Mouse (Mus musculus): Measurements from ENCODE around the gene Mfn2. TPM values are rescaled to one million over a fixed set of nuclear protein-coding genes. Genes with fewer than 3 reads are reported as not detected.

Mfn2 gene
- polyA plus RNA-seq, 1 experiment, result not detected

GRCm38 (mm10) chr4:147883041-147883440 lies 21.5 kb downstream of the Mfn2 start:
- whole genome bisulfite sequencing, result 67% methylated on average over 6 of the region's 6 CpGs
- Histone ChIP-seq H3K4me1 (ENCODE audit: control insufficient read depth, insufficient read depth, low read length) (no peaks in the 10 kb centered on the region), H3K4me3 (ENCODE audit: insufficient read depth, low read depth, low read length) (no peak overlapping the region), H3K27ac (ENCODE audit: insufficient read depth, low read depth, low read length) (no peak overlapping the region)
- no peak for TF ChIP-seq POLR2A (IDR thresholded peaks at IDR 0.05; ENCODE audit: insufficient read depth, low read depth, low read length)
- no peak for TF ChIP-seq CTCF (IDR thresholded peaks at IDR 0.05; ENCODE audit: insufficient read depth, low read depth, low read length)

GRCm38 (mm10) chr4:147881792-147882191 lies 22.7 kb downstream of the Mfn2 start:
- Histone ChIP-seq H3K27ac (ENCODE audit: insufficient read depth, low read depth, low read length) (no peak overlapping the region), H3K4me1 (ENCODE audit: control insufficient read depth, insufficient read depth, low read length) (no peaks in the 10 kb centered on the region), H3K4me3 (ENCODE audit: insufficient read depth, low read depth, low read length) (no peak overlapping the region)
- TF ChIP-seq CTCF (IDR thresholded peaks at IDR 0.05; ENCODE audit: insufficient read depth, low read depth, low read length), result no peak
- TF ChIP-seq POLR2A (IDR thresholded peaks at IDR 0.05; ENCODE audit: insufficient read depth, low read depth, low read length), result no peak
- WGBS, result 92% methylated on average over 7 of the region's 7 CpGs

GRCm38 (mm10) chr4:147879865-147880264 lies 24.6 kb downstream of the Mfn2 start:
- Histone ChIP-seq H3K4me3 (ENCODE audit: insufficient read depth, low read depth, low read length) (no peak overlapping the region), H3K4me1 (ENCODE audit: control insufficient read depth, insufficient read depth, low read length) (no peaks in the 10 kb centered on the region), H3K27ac (ENCODE audit: insufficient read depth, low read depth, low read length) (no peak overlapping the region)
- WGBS, result 64% methylated on average over 5 of the region's 5 CpGs
- TF ChIP-seq CTCF (IDR thresholded peaks at IDR 0.05; ENCODE audit: insufficient read depth, low read depth, low read length), result no peak
- no peak for TF ChIP-seq POLR2A (IDR thresholded peaks at IDR 0.05; ENCODE audit: insufficient read depth, low read depth, low read length)

DNA sequence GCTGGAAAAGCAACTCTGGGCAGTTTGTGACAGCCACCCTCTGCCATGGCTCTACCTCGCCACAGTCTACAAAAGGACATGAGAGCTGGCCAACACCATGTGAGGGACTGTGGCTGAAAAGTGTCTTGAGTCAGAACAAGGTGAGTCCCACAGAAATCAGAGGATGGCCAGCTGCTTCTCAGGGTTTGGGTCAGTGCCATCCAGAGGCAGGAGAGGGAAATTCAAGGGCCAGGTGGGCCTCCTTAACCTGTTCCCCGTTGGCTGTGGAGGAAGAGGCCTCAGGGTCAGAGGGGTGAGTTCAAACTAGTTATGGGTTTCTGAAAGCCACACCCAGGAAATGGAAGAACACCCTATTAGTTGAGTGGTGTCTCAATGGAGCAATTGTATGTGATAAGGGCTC lies 25.0 kb downstream of the Mfn2 start:
- TF ChIP-seq POLR2A (IDR thresholded peaks at IDR 0.05; ENCODE audit: insufficient read depth, low read depth, low read length) (no peak), CTCF (IDR thresholded peaks at IDR 0.05; ENCODE audit: insufficient read depth, low read depth, low read length) (no peak)
- Histone ChIP-seq H3K27ac (ENCODE audit: insufficient read depth, low read depth, low read length) (no peak overlapping the region), H3K4me3 (ENCODE audit: insufficient read depth, low read depth, low read length) (no peak overlapping the region), H3K4me1 (ENCODE audit: control insufficient read depth, insufficient read depth, low read length) (no peaks in the 10 kb centered on the region)
- WGBS, result 76% methylated on average over 2 of the region's 2 CpGs

- H3K4me1 ChIP-seq (ENCODE audit: control insufficient read depth, insufficient read depth, low read length), result no peaks in the 10 kb centered on the region
- no peak overlapping the region for H3K4me3 ChIP-seq (ENCODE audit: insufficient read depth, low read depth, low read length)
- H3K27ac ChIP-seq (ENCODE audit: insufficient read depth, low read depth, low read length), result no peak overlapping the region
- 94% methylated on average over 9 of the region's 9 CpGs for WGBS
- TF ChIP-seq CTCF (IDR thresholded peaks at IDR 0.05; ENCODE audit: insufficient read depth, low read depth, low read length) (no peak), POLR2A (IDR thresholded peaks at IDR 0.05; ENCODE audit: insufficient read depth, low read depth, low read length) (no peak)
These were observed 26.0 kb downstream of the Mfn2 start for GRCm38 (mm10) chr4:147878537-147878936.

GRCm38 (mm10) chr4:147875852-147876575 lies 28.5 kb downstream of the Mfn2 start:
- 86% methylated on average over 4 of the region's 4 CpGs for WGBS
- Histone ChIP-seq H3K4me3 (ENCODE audit: insufficient read depth, low read depth, low read length) (no peak overlapping the region), H3K4me1 (ENCODE audit: control insufficient read depth, insufficient read depth, low read length) (no peaks in the 10 kb centered on the region), H3K27ac (ENCODE audit: insufficient read depth, low read depth, low read length) (no peak overlapping the region)
- no peak for TF ChIP-seq POLR2A (IDR thresholded peaks at IDR 0.05; ENCODE audit: insufficient read depth, low read depth, low read length)
- no peak for TF ChIP-seq CTCF (IDR thresholded peaks at IDR 0.05; ENCODE audit: insufficient read depth, low read depth, low read length)

GRCm38 (mm10) chr4:147869238-147869637 lies 35.3 kb downstream of the Mfn2 start:
- 8% methylated on average over 5 of the region's 5 CpGs for WGBS
- TF ChIP-seq CTCF (IDR thresholded peaks at IDR 0.05; ENCODE audit: insufficient read depth, low read depth, low read length), result no peak
- no peak for TF ChIP-seq POLR2A (IDR thresholded peaks at IDR 0.05; ENCODE audit: insufficient read depth, low read depth, low read length)
- H3K4me1 ChIP-seq (ENCODE audit: control insufficient read depth, insufficient read depth, low read length), result peaks cover 6% of the 10 kb centered on the region
- no peak overlapping the region for H3K27ac ChIP-seq (ENCODE audit: insufficient read depth, low read depth, low read length)
- H3K4me3 ChIP-seq (ENCODE audit: insufficient read depth, low read depth, low read length), result peak overlapping the region; percentile 92

DNA sequence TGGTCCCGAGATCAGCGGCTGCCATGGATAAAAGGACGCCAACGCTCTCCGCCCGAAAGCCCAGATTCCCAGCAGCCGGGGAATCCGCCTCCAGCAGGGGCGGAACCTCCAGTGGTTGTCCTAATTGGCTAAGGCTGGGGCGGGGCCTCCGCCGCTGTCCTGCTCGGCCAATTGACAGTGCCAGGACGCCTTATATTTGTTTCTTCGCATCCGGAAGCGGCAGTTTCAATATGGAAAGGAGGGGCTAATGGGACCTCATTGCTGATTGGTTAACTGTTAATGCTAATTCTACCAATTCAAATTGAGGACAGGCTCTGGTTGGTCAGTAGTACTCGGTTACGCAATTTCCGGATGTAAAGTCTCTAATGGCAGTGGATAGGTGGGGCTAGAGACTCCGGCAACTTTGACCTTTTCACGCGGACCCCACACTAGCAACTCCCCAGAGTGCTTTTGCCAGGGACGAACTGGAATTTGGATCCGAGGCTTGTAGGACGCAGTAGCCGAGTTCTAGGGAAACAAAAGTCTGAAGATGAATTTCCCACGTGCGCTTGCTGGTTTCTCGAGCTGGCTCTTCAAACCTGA lies 36.0 kb downstream of the Mfn2 start, which contains the start of the genes Miip and Fv1:
Gene Miip, minus strand, starts transcription at position 367 of the 582 bp plus-strand sequence.
Gene Fv1, plus strand, starts transcription at position 530 of the 582 bp plus-strand sequence.
- Histone ChIP-seq H3K4me3 (ENCODE audit: insufficient read depth, low read depth, low read length) (peak within 1 kb of the TSS; percentile 92), H3K27ac (ENCODE audit: insufficient read depth, low read depth, low read length) (peak within 1 kb of the TSS; percentile 29; the same call in 1 of the 2 replicates), H3K4me1 (ENCODE audit: control insufficient read depth, insufficient read depth, low read length) (peaks cover 6% of the 10 kb centered on the region)
- under 1% methylated on average over 30 of the region's 30 CpGs for WGBS
- TF ChIP-seq POLR2A (IDR thresholded peaks at IDR 0.05; ENCODE audit: insufficient read depth, low read depth, low read length) (peak; percentile 69), CTCF (IDR thresholded peaks at IDR 0.05; ENCODE audit: insufficient read depth, low read depth, low read length) (no peak)
